Mouse (Mus musculus) cerebellum, adult 2 months (tissue): ENCODE data around the gene Appl2. TPM values are rescaled to one million over a fixed set of nuclear protein-coding genes. Genes with fewer than 3 reads are reported as not detected.

Experiments used
- DNase-seq, 2 experiments: peaks; one replicate each; pipeline ENCODE4 v3.0.0; 2021
- H3K27ac ChIP-seq: fragments of 200-500 bp; 2 replicates; pipeline ENCODE4 v1.5.1; 2012; ENCODE audit warnings: low read length, control low read depth, inconsistent platforms; ENCODE audit not compliant: insufficient read depth
- H3K27me3 ChIP-seq: fragments of 200-500 bp; 2 replicates; pipeline ENCODE4 v1.6.1; 2012; ENCODE audit warnings: inconsistent platforms, mild to moderate bottlenecking, low read length, moderate library complexity; ENCODE audit not compliant: control insufficient read depth, insufficient read depth
- H3K4me1 ChIP-seq: fragments of 200-500 bp; 2 replicates; pipeline ENCODE4 v1.6.1; 2011; ENCODE audit warnings: low read length; ENCODE audit not compliant: control insufficient read depth, insufficient read depth
- H3K4me3 ChIP-seq: fragments of 200-500 bp; replicated peaks from 2 replicates; pipeline ENCODE3; 2011; ENCODE audit warnings: mild to moderate bottlenecking, low read depth, low read length, control low read depth; ENCODE audit not compliant: insufficient read depth
- CTCF ChIP-seq: fragments of 200-500 bp; IDR thresholded peaks from 2 replicates; pipeline ENCODE4 v1.5.1; 2011; ENCODE audit warnings: low read depth, mild to moderate bottlenecking, control low read depth, low read length, moderate library complexity, borderline replicate concordance; ENCODE audit not compliant: insufficient read depth
- POLR2A ChIP-seq: fragments of 200-500 bp; IDR thresholded peaks from 2 replicates; pipeline ENCODE4 v1.6.1; 2011; ENCODE audit warnings: low read length, control low read depth, borderline replicate concordance; ENCODE audit not compliant: insufficient read depth
- WGBS: fragments of 180-500 bp; shearing (Covaris S2); methylation state at CpG from one replicate; pipeline ENCODE4 v1.1.7; 2018; 5-methylcytosine and 5-hydroxymethylcytosine counted together
- polyA plus RNA-seq: library from polyadenylated mRNA; depleted of rRNA; stranded (reverse); fragments of >200 nt; gene quantifications from 2 replicates; pipeline ENCODE4 v1.2.3, GENCODE M21; 2012

The Appl2 gene
- polyA plus RNA-seq, 1 experiment: 307 TPM

GRCm38 (mm10) chr10:83641641-83642040, 6.9 kb downstream of the Appl2 start:
- Histone ChIP-seq H3K27me3 (no peaks in the 10 kb centered on the region), H3K4me3 (no peak overlapping the region), H3K4me1 (peaks cover 62% of the 10 kb centered on the region), H3K27ac (peak overlapping the region; percentile 66)
- TF ChIP-seq POLR2A (no peak), CTCF (no peak)
- 45% methylated on average over 3 of the region's 3 CpGs for WGBS
- DNase-seq: peak; percentile 36 to 38

DNA sequence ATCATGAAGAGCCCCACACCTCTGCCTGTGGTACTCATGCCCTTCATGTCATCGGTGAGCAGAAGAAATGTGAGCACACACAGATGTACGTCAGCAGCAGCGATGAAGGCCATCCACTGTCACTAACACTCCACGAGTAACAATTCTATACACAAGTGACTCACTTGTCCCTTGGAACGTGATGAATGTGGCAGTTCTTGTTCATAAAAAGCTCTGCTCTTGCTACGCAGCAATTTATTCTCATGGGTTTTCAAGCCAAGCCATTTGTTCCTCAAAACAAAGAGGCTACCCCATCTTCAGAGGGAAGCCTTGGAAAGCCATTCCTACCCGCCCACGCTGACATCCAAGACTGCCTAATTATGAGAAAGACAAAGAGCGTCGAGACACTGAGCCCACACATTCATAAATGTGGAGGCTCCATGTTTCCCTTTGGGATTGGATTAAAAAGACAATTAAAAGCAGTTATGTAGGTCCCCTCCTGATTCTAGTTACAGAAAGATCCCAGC, 8.6 kb downstream of the Appl2 start:
- H3K4me1 ChIP-seq: peaks cover 59% of the 10 kb centered on the region
- H3K27me3 ChIP-seq: no peaks in the 10 kb centered on the region
- WGBS: 64% methylated on average over 10 of the region's 10 CpGs
- no peak for TF ChIP-seq CTCF
- peak overlapping the region; percentile 28; the same call in 1 of the 2 replicates for H3K27ac ChIP-seq
- peak in 1 of 2 experiments; percentile 11 for DNase-seq
- no peak overlapping the region for H3K4me3 ChIP-seq

- Histone ChIP-seq H3K4me3 (no peak overlapping the region), H3K27ac (peak overlapping the region; percentile 78), H3K4me1 (peaks cover 59% of the 10 kb centered on the region), H3K27me3 (no peaks in the 10 kb centered on the region)
- WGBS: 4% methylated on average over 6 of the region's 6 CpGs
- DNase-seq: peak; percentile 60 to 71
- no peak for TF ChIP-seq CTCF
- 0 out of 2 replicates have a peak, but pooled peaks have one; percentile 14 for TF ChIP-seq POLR2A
Measured at GRCm38 (mm10) chr10:83637295-83637694, 11.2 kb downstream of the Appl2 start.

GRCm38 (mm10) chr10:83636191-83636590, 12.3 kb downstream of the Appl2 start:
- TF ChIP-seq POLR2A (no peak), CTCF (no peak)

DNA sequence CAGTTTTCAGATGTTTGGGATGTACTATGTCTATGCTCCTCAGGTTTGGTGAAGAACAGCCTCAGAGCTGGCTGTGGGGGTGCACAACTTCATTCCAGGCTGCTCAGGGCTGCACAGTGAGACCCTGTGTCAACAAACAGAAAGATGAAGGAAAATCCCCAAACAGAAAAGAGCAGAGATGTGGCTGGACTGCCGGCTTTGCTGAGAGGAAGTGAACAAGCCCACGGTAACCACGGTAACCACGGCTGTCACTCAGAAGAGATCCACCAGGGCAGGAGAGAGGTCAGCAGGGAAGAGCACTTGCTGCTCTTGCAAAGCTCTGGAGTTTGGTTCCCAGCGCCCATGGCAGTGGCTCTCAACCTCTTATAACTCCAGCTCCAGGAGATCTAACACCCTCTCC, 14.1 kb downstream of the Appl2 start:
- TF ChIP-seq POLR2A: no peak
- no peak for TF ChIP-seq CTCF
- H3K27me3 ChIP-seq: no peaks in the 10 kb centered on the region
- no peak overlapping the region for H3K4me3 ChIP-seq
- peak in 1 of 2 experiments; percentile 50 for DNase-seq
- peaks cover 63% of the 10 kb centered on the region for H3K4me1 ChIP-seq
- WGBS: 34% methylated on average over 5 of the region's 5 CpGs
- peak overlapping the region; percentile 13; the same call in 1 of the 2 replicates for H3K27ac ChIP-seq

More at GRCm38 (mm10) chr10:83636191-83636590, 12.3 kb downstream of the Appl2 start:
- peak overlapping the region; percentile 61 for H3K27ac ChIP-seq
- H3K4me1 ChIP-seq: peaks cover 60% of the 10 kb centered on the region
- 78% methylated on average over 2 of the region's 2 CpGs for WGBS
- no peak for DNase-seq
- no peaks in the 10 kb centered on the region for H3K27me3 ChIP-seq
- H3K4me3 ChIP-seq: no peak overlapping the region

GRCm38 (mm10) chr10:83632806-83633374, 15.6 kb downstream of the Appl2 start:
- H3K27me3 ChIP-seq: no peaks in the 10 kb centered on the region
- no peak for TF ChIP-seq CTCF
- no peak for TF ChIP-seq POLR2A
- 17% methylated on average over 7 of the region's 7 CpGs for WGBS
- DNase-seq: peak; percentile 62 to 68
- H3K4me1 ChIP-seq: peaks cover 69% of the 10 kb centered on the region
- peak overlapping the region; percentile 73 for H3K27ac ChIP-seq
- H3K4me3 ChIP-seq: no peak overlapping the region

DNA sequence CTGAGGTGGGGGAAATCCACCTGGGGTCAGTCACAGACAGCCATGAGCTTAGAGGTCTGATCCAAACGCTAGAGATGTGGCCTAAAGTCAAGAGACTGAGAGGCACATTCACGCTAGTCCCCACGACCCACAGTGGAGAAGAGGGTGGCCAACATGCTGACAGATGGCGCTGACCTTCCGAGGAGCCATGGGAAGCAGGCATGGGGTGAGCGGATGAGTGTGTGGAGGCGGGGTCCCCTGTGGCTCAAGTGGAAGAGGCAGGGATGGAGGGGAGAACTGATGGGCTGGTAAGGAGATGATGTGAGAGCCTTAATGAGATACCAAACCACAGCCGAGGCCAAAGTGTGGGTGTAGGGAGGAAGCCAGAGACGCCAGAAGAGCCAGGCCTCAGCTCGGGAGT, 16.8 kb downstream of the Appl2 start:
- peak; percentile 74 to 77 for DNase-seq
- peaks cover 65% of the 10 kb centered on the region for H3K4me1 ChIP-seq
- H3K27ac ChIP-seq: peak overlapping the region; percentile 73
- 12% methylated on average over 10 of the region's 10 CpGs for WGBS
- H3K4me3 ChIP-seq: no peak overlapping the region
- H3K27me3 ChIP-seq: no peaks in the 10 kb centered on the region
- TF ChIP-seq CTCF: no peak
- TF ChIP-seq POLR2A: no peak

DNA sequence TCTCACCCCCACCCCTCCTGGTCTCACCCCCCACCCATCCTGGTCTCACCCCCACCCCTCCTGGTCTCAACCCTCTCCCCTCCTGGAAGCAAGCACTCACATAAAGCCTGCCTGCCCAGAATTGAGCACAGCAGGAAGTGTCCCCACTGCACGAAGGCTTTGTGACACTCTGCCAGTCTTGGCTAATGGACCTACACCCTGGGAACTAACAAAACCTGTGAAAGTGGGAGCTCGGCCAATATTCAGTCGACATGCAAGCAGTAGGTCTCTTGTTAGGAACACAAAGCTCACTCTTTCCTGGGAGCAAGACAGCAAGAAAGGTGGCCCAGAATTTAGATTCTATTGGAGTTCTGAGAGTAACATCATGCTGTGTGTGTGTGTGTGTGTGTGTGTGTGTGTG, 17.6 kb downstream of the Appl2 start:
- TF ChIP-seq CTCF (no peak), POLR2A (peak; percentile 21; the same call in 1 of the 2 replicates)
- no peak overlapping the region for H3K4me3 ChIP-seq
- DNase-seq: peak; percentile 88 to 96
- peaks cover 66% of the 10 kb centered on the region for H3K4me1 ChIP-seq
- H3K27ac ChIP-seq: peak overlapping the region; percentile 73
- H3K27me3 ChIP-seq: no peaks in the 10 kb centered on the region
- WGBS: 2% methylated on average over 3 of the region's 3 CpGs
